Mouse (Mus musculus): ENCODE data around the gene 2310007B03Rik.
"Not testable (repeated sequence)": the region's sequence is repeated elsewhere in the genome, so short reads cannot be mapped to it uniquely, and the experiment has no call there.

2310007B03Rik gene

DNA sequence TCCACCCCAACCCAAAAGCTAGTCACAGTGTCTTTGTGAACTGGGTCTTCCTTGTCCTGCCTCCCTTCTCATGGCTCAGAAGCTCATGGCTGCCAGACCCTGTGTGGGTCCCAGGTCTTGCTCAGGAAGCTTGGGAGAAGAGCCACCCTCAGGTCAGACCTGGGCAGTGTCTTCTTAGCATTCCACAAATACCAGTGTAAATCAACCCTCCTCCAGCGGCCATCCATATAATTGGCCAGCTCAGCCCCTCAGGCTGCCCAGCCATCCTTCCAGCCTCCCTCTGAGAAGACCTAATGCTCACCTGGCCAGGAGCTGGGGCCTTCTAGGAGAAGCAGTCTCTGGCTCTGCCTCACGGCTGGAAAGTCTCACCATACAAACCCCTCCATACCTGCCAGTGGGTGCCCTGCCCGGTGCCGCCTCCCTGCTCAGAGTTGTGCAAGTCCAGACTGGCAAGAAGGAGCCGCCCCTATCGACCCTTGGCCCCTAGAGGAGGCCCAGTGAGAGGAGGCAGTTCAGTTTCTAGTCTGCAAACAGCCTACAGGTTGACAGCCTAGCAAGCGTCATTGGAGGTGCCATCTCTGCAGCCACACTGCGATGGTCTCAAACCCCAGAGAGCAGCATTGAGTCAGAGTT is at the start of gene 2310007B03Rik:
TSS of gene 2310007B03Rik (minus strand) at position 448 of the 633 bp plus-strand sequence.
- CTCF ChIA-PET = no interaction called here

DNA sequence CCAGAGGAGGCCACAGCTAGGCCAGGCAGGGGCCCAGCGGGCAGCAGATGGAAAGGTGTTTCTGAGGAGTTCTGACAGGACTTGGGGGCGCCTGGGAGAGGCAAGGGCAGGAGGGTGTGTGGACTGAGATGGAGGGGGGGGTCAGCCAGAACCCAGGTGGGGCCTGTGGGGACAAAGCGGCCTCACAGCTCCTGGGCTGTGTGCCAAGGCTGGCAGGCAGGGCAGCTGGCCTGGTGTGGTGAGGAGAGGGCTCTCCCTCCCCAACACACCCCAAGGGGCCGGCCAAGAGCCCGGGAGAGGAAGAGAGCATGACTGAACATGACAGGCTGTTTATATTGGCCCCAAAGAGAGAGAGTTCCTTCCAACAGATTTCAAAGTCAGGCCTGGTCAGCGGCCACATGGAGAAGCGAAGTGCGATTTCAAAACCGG is 49.5 kb upstream of the 2310007B03Rik start:
- CTCF ChIA-PET = interaction anchor here (0.9 kb wide), 1 partner anchor 348 kb away, joined by 3 read pairs; no protein-coding TSS in a partner anchor

DNA sequence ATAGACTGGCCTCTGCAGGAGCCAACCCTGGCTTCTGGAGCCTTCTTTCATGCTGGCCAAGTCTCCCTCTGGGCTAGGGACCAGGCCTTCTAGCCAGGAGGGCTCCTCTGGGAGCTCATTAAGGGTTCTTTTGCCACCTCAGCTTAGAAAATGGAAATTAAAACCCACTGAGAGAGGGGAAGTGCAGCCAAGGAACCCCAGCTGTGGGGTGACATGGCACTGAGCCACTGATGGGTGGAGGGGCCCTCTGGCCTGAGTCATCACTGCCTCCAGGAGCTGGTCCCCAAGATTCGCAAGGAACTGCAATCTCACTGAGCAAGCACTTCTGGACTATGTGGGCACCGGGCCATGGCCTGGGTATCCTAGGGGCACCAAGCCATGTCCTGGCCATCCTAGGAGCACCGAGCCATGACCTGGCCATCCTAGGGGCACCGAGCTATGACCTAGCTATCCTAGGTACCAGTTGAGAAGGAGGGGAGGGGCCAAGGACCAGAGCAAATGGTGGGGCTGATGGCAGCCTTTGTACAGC is 46.9 kb upstream of the 2310007B03Rik start:
- CTCF ChIA-PET = no interaction called here

DNA sequence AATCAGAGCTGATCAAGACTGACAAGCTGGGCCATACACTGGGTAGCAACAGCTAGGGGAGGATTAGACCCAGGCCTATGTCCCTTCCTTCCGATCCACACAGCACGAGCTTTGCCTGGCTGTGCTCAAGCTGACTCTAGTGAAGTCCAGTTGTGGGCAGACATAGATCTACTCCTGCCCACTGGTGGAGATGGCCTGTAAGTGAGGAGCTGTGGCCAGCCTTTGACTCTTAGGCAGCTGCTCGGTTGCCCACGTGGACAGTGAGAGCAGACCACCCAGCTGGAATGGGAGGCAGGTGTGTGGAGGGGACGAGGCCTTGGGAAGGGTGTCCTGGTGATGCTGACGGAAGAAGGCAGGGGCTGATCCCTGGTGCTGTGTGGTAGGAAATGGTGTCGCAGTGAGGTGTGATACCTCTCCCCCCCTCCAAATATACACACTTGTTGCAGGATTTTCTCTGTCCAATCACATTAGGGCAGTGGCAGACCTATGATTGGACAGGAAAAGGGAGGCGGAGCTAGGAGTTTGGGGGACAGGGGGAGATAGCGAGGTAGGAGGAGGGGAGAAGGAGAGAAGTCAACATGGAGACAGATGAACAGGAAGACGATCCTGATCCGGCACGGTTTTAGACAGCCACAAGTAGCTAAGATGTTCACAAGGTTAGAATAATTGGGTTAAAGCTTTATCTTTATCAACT is 45.7 kb upstream of the 2310007B03Rik start:
- CTCF ChIA-PET = no interaction called here

DNA sequence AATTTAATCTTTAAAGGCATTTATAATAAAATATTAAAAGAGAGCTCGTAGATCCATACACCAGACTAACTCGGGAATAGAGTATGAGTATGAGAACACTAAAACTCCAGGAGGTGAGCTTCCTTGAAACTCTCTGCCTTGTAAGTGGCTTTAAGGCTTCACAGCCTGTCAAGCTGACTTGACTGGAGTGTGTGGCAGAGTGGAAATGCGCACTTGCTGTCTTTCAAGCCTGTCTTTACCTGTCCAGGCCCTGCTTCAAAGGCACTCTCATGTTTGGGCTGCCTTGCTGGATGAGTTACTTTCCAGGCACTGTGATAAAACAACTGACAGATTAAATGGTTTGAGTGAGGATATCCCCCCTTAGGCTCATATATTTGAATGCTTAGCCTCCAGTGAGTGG is 37.2 kb upstream of the 2310007B03Rik start:
- CTCF ChIA-PET = no interaction called here

DNA sequence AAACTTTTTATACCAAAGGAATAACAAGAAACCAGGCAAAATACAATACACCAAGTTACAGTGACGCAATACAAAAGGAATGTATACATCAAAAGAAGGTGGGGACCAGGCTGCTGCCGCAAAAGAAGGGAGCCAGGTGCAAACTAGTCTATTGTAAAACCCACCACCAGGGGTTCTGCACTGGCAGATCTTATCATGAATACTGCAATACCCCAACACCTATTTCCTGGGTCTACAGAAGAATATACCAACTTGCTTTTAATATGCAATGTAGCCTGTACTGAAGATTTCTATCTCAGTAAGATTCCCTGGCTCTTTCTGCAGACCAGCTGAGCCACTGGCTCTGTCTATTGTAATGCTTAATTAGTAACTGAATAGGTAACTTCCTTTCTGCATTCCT is 36.7 kb upstream of the 2310007B03Rik start:
- CTCF ChIA-PET = not testable (repeated sequence)

DNA sequence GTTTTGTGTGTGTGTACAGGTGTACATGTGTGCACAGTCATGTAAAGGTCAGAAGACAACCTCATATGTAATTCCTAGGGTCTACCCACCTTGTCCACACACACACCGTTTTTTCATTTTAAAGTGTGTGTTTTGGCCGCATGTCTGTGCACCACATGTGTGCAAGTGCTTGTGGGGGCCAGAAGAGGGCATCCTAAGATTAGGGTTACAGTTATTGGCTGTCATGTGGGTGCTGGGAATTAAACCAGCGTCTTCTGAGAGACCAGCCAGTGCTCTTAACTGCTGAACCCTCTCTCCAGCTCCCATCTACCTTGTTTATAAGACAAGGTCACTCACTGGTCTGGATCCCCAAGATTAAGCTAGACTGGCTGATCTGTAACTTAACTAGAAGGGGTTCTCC is 34.2 kb upstream of the 2310007B03Rik start:
- CTCF ChIA-PET = no interaction called here

DNA sequence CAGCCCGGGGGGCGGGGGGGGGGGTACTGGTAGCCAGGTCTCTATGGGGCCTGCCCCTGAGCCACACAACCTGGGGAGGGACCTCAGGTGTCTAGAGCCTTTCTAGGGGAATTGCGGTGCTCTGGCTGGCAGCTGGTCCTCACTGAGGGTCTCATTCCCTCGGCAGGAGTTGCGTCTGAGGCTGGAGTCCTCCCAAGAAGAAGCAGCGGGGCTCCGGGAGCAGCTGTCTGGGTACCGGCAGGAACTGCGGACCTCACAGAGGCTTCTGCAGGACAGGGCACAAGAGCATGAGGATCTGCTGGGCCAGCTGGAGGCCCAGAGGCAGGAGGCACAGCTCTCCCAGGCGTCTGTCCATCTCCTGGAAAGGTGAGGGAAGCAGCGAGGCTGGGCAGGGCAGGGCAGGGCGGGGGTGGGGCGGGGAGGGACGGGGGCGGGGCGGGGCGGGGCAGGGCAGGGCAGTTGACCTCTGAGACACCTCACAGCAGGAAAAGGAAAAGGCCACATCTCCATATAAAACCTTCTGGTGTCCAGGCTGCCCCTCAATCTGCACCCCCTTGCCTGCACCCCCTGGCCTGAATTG is 30.1 kb upstream of the 2310007B03Rik start:
- CTCF ChIA-PET = no interaction called here

DNA sequence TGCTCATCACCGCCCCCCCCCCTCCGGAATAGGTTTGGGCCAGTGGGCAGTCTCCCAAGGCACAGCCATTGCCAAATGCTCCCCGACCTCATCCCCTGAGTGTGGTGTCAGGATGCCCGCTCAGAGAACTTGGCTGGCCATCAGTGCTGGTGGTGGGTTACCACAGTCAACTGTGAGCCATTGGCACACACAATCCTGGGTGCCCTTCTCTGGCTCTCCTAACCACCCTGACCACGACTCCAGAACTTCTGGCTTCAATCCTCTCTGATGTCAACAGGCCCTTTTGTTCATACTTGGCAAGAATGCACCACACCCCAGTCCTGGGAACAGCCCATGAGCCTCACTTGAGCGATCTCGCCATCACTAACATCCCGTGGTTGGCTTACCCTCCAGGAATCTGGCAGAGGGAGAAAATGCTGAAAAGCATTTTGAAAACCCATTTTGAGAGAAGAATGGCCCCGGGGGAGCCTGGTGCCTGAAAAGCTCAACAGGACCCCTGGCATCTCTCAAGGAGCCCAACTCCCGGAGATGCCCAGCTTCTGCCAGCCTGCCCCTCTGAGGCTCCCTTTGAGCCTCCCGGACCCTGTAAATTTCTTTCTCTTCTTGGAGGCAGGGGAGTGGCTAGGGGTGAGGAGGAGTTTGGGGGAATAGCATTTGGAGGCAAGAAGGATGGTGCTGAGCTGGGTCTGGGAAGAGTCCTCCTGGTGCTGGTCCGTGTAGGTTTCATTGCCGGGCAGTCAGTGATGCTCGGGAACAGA is 23.5 kb upstream of the 2310007B03Rik start:
- CTCF ChIA-PET = no interaction called here

DNA sequence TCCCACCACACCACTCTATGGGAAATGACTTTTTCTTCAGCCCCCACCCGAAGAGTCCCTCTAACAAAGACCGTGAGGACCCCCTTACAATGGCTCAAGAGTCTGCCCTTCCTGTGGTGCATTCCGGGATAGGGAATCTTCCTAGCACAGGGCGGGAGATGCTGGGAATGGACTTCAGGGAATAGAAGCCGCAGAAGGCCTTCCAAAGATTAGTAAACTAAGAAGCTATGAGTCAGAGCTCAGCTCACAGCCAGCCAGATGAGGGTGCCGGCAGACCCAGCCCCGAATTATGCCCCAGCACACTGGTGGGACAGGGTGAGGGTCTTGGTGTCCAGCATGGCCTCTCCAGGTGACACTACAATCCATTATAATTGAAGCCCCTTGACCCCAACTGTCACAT is 21.5 kb upstream of the 2310007B03Rik start:
- CTCF ChIA-PET = no interaction called here

DNA sequence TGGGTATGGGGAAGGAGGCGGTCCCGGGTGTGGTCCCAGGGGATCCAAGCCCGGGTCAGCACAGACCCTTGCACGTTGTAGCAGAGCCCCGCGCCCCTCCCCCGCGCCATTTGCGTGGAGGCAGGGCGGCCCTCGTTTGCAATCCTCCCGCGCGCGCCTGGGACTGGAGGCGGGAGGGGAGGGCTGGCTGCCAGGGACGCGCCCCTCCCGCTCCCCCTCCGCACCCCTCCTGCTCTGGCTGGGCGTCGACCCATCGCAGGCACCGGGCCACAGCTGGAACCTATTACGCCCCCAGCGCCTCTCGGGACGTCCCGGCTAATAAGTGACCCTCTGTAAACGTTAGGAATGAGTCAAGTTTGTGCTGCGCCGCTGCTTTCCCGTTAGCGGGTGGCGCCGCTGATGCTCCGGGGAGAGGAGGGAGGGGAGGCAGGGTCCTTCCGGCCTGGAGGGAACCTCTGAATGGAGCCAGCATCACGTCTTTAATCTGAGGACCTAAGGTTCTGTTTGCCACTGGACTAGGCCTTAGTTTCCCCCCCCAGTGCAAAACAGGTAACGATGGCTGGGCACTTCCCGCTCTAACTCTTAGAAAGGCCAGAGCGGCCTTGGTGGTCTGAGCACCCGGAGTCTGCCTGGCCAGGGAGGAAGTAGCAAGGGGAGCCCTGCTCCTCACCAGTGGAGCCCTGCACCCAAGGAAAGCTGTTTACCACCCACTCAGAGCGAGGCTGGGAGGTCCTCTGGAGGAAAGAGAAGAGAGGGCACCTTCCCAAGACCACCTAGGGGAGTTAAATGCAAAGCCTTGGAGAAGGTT is 16.0 kb upstream of the 2310007B03Rik start:
- CTCF ChIA-PET = no interaction called here

DNA sequence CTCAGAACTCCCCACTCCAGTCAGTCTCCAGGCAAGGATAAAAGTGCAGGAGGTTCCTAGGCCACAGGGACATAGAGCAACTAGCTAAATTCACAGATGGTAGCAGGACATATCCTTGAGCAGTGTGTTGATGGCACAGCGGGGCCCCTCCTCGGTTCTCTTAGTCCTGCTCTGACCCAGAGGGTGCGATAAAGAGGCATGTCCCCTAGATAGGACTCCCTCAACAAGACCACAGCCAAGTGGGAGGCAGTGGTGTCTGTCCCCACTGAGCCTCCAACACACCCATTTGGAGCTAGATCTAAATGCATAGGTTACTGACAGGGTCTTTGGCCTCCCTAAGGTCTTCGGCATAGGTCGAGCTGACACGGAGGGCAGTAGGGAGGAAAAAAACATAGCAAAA is 15.1 kb upstream of the 2310007B03Rik start:
- CTCF ChIA-PET = no interaction called here

DNA sequence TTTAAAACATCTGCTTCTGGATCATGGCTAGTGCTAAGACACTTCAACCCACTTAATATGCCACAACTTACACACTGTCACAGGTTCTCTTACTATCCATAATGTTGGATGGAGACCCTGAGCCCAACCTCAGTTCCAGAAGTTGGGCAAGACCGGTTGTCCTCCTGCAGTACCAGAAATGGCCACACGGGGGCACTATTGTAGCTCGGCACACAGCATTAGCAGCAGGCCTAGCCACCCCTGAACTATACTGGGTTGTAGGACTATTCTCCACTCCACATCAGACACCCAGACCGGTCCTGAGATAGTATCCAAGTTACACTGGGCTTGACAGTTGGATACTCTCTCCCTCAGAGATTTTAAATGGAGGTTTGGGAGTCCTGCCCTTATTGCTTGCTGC is 13.7 kb upstream of the 2310007B03Rik start:
- CTCF ChIA-PET = no interaction called here

DNA sequence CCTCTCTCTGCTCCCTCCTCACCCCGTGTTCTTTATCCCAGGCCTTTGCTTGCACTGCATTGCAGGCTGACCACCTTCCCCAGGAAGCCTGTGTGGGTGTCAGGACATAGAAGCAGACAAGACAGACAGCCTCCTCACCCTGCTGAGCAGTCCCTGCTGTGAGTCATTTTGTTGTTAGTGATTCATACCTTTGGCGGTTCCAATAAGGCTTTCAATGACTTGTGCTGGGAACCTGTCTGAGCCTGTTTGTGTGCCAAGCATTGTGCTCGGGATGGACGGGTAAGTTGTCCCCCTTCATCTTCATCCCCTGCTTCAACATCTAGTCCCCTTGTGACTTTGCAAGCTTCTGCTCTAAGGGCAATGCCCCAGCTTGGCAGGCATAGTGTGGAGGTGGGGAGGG is 12.9 kb upstream of the 2310007B03Rik start:
- CTCF ChIA-PET = no interaction called here

DNA sequence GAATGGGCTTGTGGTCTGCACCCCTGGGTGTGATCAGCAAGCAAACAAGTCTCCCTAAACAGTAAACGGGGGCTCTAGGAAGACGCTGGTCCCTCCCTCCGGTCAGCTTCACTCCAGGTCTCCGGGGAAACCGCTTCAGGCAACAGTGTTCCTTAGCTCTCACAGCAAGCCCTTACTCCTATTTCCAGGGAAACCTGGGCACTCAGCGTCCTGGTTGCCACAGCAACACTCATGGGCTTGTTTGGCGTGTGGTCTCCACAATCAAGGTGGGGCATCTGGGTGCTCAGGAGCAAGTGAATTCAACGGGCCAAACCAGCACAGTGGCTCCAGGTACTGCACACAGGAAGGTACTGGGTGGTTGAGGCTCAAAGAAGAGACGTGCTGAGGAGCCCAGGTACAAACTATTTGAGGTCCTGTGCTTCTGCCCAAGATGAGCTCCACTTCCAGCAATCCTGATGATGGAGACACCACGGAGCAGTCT is 7.6 kb upstream of the 2310007B03Rik start, which contains the start of gene Crocc2:
TSS of gene Crocc2 (plus strand) at position 431 of the 481 bp plus-strand sequence.
- CTCF ChIA-PET = no interaction called here

DNA sequence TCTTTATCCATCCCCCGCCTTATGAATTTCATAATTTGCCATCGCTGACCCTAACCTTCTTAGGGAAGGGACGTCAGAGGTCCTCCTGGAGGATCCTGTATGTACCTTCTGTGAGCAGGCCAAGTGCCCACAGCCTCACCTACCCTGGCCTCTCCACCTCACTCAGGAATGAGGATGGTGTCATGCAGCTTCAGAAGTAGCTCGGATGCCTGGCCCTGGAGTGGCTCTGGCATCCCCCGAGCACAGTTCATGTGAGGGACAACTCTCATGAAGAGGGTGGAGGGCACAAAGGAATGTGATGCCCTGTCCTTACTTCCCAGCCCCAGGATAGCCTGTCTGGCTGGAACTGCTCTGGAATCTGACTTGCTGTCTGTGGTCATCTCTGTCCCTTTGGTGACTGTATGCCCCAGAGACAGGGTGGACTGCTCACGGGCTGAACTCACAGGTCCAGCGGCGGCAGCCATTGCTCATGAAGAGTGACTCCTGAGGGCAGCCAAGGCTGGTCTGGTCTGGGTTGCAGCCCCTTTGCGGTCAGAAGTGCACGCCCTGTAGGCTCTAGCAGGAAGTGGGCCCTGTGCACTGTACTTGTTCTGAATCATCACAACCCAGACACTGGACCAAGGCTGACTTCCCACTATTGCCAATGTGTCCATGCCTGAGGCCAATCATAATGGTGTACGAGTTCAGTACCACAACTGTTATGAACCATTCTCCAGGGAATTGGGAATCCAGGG is 5.8 kb upstream of the 2310007B03Rik start:
- CTCF ChIA-PET = interaction anchor here (0.6 kb wide), 1 partner anchor 339 kb away, joined by 3 read pairs; no protein-coding TSS in a partner anchor

DNA sequence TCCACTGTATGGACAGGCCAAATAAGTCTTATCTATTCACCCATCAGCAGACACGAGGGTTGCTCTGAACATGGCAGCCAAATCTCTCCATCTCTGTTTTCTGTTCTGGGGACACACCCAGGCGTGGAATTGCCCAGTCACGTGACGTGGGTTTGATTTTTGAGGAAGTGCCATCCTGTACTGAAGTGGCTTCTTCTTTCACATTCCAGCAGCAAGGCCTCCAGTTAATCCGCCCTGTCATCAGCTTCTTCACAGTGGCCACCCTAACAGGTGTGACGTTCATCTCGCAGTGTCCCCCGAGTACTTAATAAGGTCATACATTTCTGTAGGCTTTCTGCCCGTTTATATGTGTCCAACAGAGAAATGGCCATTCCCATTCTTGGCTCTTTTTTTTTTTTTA is 4.7 kb upstream of the 2310007B03Rik start:
- CTCF ChIA-PET = no interaction called here

DNA sequence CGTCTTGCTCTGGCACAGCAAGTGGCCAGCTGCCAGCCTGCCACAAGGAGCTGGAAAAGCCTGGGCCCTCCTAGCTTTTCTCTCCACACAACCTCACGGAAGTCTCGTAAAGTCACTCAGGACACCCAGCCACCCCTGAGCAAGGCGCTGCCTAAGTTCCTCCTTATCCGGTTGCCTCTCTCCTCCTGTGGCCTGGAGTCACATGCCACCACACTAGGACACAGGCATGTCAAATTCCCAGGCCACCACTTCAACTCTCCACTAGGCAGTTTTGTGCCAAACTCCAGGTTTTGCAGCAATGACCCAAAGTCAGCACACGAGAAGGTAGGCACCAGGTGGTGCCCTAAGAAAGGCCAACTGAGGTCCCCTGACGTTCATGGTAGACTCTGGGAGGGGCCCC is 1.8 kb upstream of the 2310007B03Rik start:
- CTCF ChIA-PET = no interaction called here

DNA sequence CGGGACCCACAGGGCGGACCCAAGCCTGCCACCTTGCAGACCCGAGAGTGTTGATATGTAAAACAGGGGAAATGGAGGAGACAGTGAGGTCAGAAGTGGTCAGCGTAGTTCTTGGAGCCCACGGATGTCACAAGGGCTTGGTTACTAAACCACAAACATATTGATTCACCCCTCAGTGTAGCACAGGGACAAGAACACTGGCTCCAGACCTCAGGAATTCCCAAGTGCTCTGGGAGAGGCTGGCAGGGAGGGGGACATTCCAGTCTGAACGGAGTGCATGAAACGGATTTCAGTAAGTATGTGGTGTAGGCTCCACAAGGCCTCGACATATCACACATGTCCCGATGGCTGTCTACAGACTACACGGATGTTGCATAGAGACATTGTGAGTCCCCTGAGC is 1.2 kb upstream of the 2310007B03Rik start:
- CTCF ChIA-PET = no interaction called here

DNA sequence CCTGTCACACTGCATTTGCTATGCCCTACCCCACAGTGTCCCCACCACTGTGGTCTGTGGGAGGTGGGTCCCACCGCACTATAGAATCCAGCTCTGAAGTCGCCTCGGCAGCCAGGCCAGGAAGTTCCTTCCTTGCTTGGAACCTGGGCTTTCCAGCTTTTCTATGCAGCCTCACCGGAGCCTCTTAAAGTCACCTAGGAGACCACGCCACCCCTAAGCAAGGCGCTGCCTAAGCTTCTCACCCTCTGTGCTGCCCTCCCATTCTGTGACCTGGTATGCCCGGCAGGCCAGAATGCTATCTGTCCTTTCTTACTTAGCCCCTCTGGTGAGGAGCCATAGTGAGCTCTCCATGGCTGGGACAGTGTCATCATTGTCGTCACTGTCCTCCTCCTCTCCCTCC is 602 bp upstream of the 2310007B03Rik start:
- CTCF ChIA-PET = no interaction called here
